Comparison of ENCODE assay signal across 9 mouse cellular contexts in genomic region chr19:43665441-43666048, GRCm38 (mm10). TPM values are rescaled to one million over a fixed set of nuclear protein-coding genes. Genes with fewer than 3 reads are reported as not detected.
DNase-seq lines count a peak whose midpoint lies in the region; ATAC-seq and TF ChIP-seq lines count a peak whose summit lies in the region.
"Had no signal": no experiment of that assay in that cellular context is flagged by ENCODE, and none has a peak within 500 bp of the region (broad histone marks: within the 10 kb centered on the region; RNA-seq: fewer than 3 reads in every experiment).

No protein-coding gene starts in this region.

- H3K36me3 ChIP-seq in heart, postnatal 0 days (replicated peaks; ENCODE audit: control insufficient read depth, insufficient read depth, low read length): peaks cover 31% of the 10 kb centered on the region
- peaks cover 17% of the 10 kb centered on the region for H3K36me3 ChIP-seq in heart, embryonic 10.5 days
- peaks cover 87% of the 10 kb centered on the region for H3K36me3 ChIP-seq in G1E (replicated peaks)
- H3K36me3 ChIP-seq in splenic B cell, adult 2 months (ENCODE audit: control insufficient read depth, insufficient read depth, low read length, poor library complexity, severe bottlenecking): peaks cover 4% of the 10 kb centered on the region; the same call in 1 of the 2 replicates

- intact Hi-C loops in left cerebral cortex, postnatal 4 days (cut with DNase I): no loop called here

- DNase-seq in heart, postnatal 0 days (ENCODE audit: low spot score): peak; percentile 33
- no peak for DNase-seq in heart, embryonic 10.5 days (ENCODE audit: low spot score)
- DNase-seq in 3T3-L1 (ENCODE audit: low read depth, low spot score): peak; percentile 73
- DNase-seq in G1E (ENCODE audit: low spot score): no peak
- DNase-seq in embryo, embryonic 11.5 days (ENCODE audit: low read depth, low spot score): peak; percentile 30
- peak; percentile 21 for DNase-seq in left cerebral cortex, postnatal 4 days
- DNase-seq in splenic B cell, adult 2 months (ENCODE audit: low read depth, low spot score): peak; percentile 78
- no peak for DNase-seq in urinary bladder, adult 2 months (ENCODE audit: low spot score)

- no peak for TF ChIP-seq EP300 in heart, postnatal 0 days (IDR thresholded peaks at IDR 0.05; ENCODE audit: low read depth)

- H3K27ac ChIP-seq in heart, postnatal 0 days (ENCODE audit: low read depth): no peak overlapping the region
- H3K27ac ChIP-seq in heart, embryonic 10.5 days: no peak overlapping the region

- peak; percentile 71 for TF ChIP-seq CTCF in heart, postnatal 0 days (IDR thresholded peaks at IDR 0.05; ENCODE audit: low read depth)
- peak; percentile 40; the same call in 1 of the 2 replicates for TF ChIP-seq CTCF in G1E (IDR thresholded peaks at IDR 0.05; ENCODE audit: low read depth, low read length)

- ATAC-seq in heart, postnatal 0 days (ENCODE audit: insufficient read depth, low read depth): no peak
- ATAC-seq in G1E (ENCODE audit: extremely low read depth, insufficient number of reproducible peaks, low FRiP score, poor library complexity, severe bottlenecking): no peak

- no peak overlapping the region for H3K4me2 ChIP-seq in heart, postnatal 0 days (ENCODE audit: low read depth, low read length)

- H3K4me1 ChIP-seq in heart, postnatal 0 days (ENCODE audit: control insufficient read depth, insufficient read depth): no peaks in the 10 kb centered on the region
- H3K4me1 ChIP-seq in heart, embryonic 10.5 days: no peaks in the 10 kb centered on the region
- H3K4me1 ChIP-seq in G1E (ENCODE audit: insufficient read depth, low read depth, low read length): peaks cover 3% of the 10 kb centered on the region; the same call in 1 of the 2 replicates

- WGBS in heart, postnatal 0 days: 60% methylated on average over 12 of the region's 12 CpGs
- 58% methylated on average over 12 of the region's 12 CpGs for WGBS in heart, embryonic 10.5 days

- H3K9me3 ChIP-seq in heart, postnatal 0 days (replicated peaks; ENCODE audit: control insufficient read depth, low read length): no peaks in the 10 kb centered on the region
- no peaks in the 10 kb centered on the region for H3K9me3 ChIP-seq in heart, embryonic 10.5 days
- no peaks in the 10 kb centered on the region for H3K9me3 ChIP-seq in G1E (replicated peaks)

- H3K4me3 ChIP-seq in heart, postnatal 0 days (ENCODE audit: low read depth, low read length): no peak overlapping the region
- H3K4me3 ChIP-seq in heart, embryonic 10.5 days: no peak overlapping the region
- H3K4me3 ChIP-seq in G1E (ENCODE audit: low read depth, low read length): no peak overlapping the region

- no peak overlapping the region for H3K9ac ChIP-seq in heart, postnatal 0 days (replicated peaks; ENCODE audit: low read depth, low read length)

- no peaks in the 10 kb centered on the region for H3K27me3 ChIP-seq in heart, postnatal 0 days (ENCODE audit: control insufficient read depth, insufficient read depth, low read length)
- H3K27me3 ChIP-seq in heart, embryonic 10.5 days (ENCODE audit: insufficient read depth, poor library complexity, severe bottlenecking): peaks cover 12% of the 10 kb centered on the region; the same call in 1 of the 2 replicates
- 0 out of 2 replicates have a peak, but pooled peaks cover under 1% of the 10 kb centered on the region for H3K27me3 ChIP-seq in G1E (ENCODE audit: insufficient read depth, low read length)
- H3K27me3 ChIP-seq in splenic B cell, adult 2 months (ENCODE audit: control insufficient read depth, insufficient read depth, low read length, poor library complexity, severe bottlenecking): no peaks in the 10 kb centered on the region

RNA-seq across cellular contexts. Expression of gene Slc25a28, which starts 9.1 kb away (rescaled TPM):
- 19.8 and 26.7 TPM in 2 replicates for total RNA-seq in heart, postnatal 0 days (2014; rRNA removed; ENCODE audit: low replicate concordance)
- 8.6 and 8.9 TPM in 2 replicates for polyA plus RNA-seq in heart, postnatal 0 days (2015; fragmentation: Nextera tagmentation; extraction: Ambion mirVana)
- 9.2 and 13.7 TPM in 2 replicates for polyA plus RNA-seq in heart, embryonic 10.5 days (2016; fragmentation: Nextera tagmentation; extraction: Ambion mirVana)
- 20.0 and 31.5 TPM in 2 replicates for total RNA-seq in G1E (2014; fragmentation: Nextera tagmentation)
- total RNA-seq in G1E (2017): 32.2 and 39.9 TPM in 2 replicates
- polyA plus RNA-seq in G1E (2012): 48.4 and 52.3 TPM in 2 replicates
- total RNA-seq in left cerebral cortex, postnatal 4 days (2021): 10 to 100 TPM; 48.8 to 50.7 TPM
- 53.4 and 55.9 TPM in 2 replicates for polyA plus RNA-seq in urinary bladder, adult 2 months (2012; rRNA removed)

RNA-seq across cellular contexts. Expression of gene Entpd7, which starts 23.9 kb away (rescaled TPM):
- total RNA-seq in heart, postnatal 0 days (2014; rRNA removed; ENCODE audit: low replicate concordance): 0.70 and 2.1 TPM in 2 replicates
- polyA plus RNA-seq in heart, postnatal 0 days (2015; fragmentation: Nextera tagmentation; extraction: Ambion mirVana): 2.9 and 3.2 TPM in 2 replicates
- 7.7 and 7.9 TPM in 2 replicates for polyA plus RNA-seq in heart, embryonic 10.5 days (2016; fragmentation: Nextera tagmentation; extraction: Ambion mirVana)
- total RNA-seq in G1E (2014; fragmentation: Nextera tagmentation): 19.9 and 21.1 TPM in 2 replicates
- 5.7 and 6.6 TPM in 2 replicates for total RNA-seq in G1E (2017)
- 1.8 and 2.2 TPM in 2 replicates for polyA plus RNA-seq in G1E (2012)
- total RNA-seq in left cerebral cortex, postnatal 4 days (2021): 10 to 100 TPM; 26.2 to 26.3 TPM
- 5.5 and 5.6 TPM in 2 replicates for polyA plus RNA-seq in urinary bladder, adult 2 months (2012; rRNA removed)

RNA-seq across cellular contexts. Expression of gene Nkx2-3, which starts 53.4 kb away (rescaled TPM):
- 0.15 TPM in 1 of 2 replicates, not detected in the other for total RNA-seq in heart, postnatal 0 days (2014; rRNA removed; ENCODE audit: low replicate concordance)
- not detected in 2 replicates for polyA plus RNA-seq in heart, postnatal 0 days (2015; fragmentation: Nextera tagmentation; extraction: Ambion mirVana)
- polyA plus RNA-seq in heart, embryonic 10.5 days (2016; fragmentation: Nextera tagmentation; extraction: Ambion mirVana): 0.55 and 2.4 TPM in 2 replicates
- not detected in 2 replicates for total RNA-seq in G1E (2014; fragmentation: Nextera tagmentation)
- 0.05 and 0.12 TPM in 2 replicates for total RNA-seq in G1E (2017)
- polyA plus RNA-seq in G1E (2012): not detected in 2 replicates
- total RNA-seq in left cerebral cortex, postnatal 4 days (2021): not detected
- not detected in 2 replicates for polyA plus RNA-seq in urinary bladder, adult 2 months (2012; rRNA removed)
- polyA plus RNA-seq: neural tube, embryonic 14.5 days had no signal

Comparison
In these comparisons a context has a peak if more than half of its experiments do, and no peak if none do; other contexts are left out.
1. DNase-seq: peak in heart, postnatal 0 days (single experiment), 3T3-L1 (single experiment), embryo, embryonic 11.5 days (single experiment), left cerebral cortex, postnatal 4 days (single experiment) and splenic B cell, adult 2 months (single experiment); none in heart, embryonic 10.5 days (single experiment), G1E (single experiment) and urinary bladder, adult 2 months (single experiment).